Mouse (Mus musculus): ENCODE measurements around the gene Hsd17b2. TPM values are rescaled to one million over a fixed set of nuclear protein-coding genes. Genes with fewer than 3 reads are reported as not detected.
A peak's percentile ranks its signal among the peaks of the same experiment; 100 is the strongest.

Gene Hsd17b2
- total RNA-seq (2022) = not detected

- no peak for DNase-seq (ENCODE audit: low spot score in 2 of 2)
These were observed at the start of gene Hsd17b2 for GRCm38 (mm10) chr8:117701859-117702258. Gene Hsd17b2 (plus strand): TSS chr8:117701904.

GRCm38 (mm10) chr8:117652318-117652717 is 49.4 kb upstream of the Hsd17b2 start:
- DNase-seq (ENCODE audit: low spot score in 2 of 2) = no peak

- no peak for DNase-seq (ENCODE audit: low spot score in 2 of 2)
These were observed 42.7 kb upstream of the Hsd17b2 start for GRCm38 (mm10) chr8:117658990-117659389.

GRCm38 (mm10) chr8:117660358-117661031 is 41.2 kb upstream of the Hsd17b2 start:
- DNase-seq (ENCODE audit: low spot score in 2 of 2) = no peak

- DNase-seq (ENCODE audit: low spot score in 2 of 2) = no peak
These were observed 34.2 kb upstream of the Hsd17b2 start for GRCm38 (mm10) chr8:117667349-117668124.

- DNase-seq (ENCODE audit: low spot score in 2 of 2) = no peak
These were observed 31.2 kb upstream of the Hsd17b2 start for GRCm38 (mm10) chr8:117670461-117670860.

GRCm38 (mm10) chr8:117672558-117672957 is 29.1 kb upstream of the Hsd17b2 start:
- DNase-seq (ENCODE audit: low spot score in 2 of 2) = no peak

GRCm38 (mm10) chr8:117673430-117673830 is 28.3 kb upstream of the Hsd17b2 start, which contains the start of gene Sdr42e1:
Gene Sdr42e1 (minus strand): TSS chr8:117673689.
- peak in 1 of 2 experiments; percentile 4 for DNase-seq (ENCODE audit: low spot score in 2 of 2)

- DNase-seq (ENCODE audit: low spot score in 2 of 2) = no peak
These were observed 26.5 kb upstream of the Hsd17b2 start for GRCm38 (mm10) chr8:117675171-117675570.

GRCm38 (mm10) chr8:117676460-117676859 is 25.2 kb upstream of the Hsd17b2 start:
- DNase-seq (ENCODE audit: low spot score in 2 of 2) = no peak

GRCm38 (mm10) chr8:117677011-117677410 is 24.7 kb upstream of the Hsd17b2 start:
- DNase-seq (ENCODE audit: low spot score in 2 of 2) = no peak

- no peak for DNase-seq (ENCODE audit: low spot score in 2 of 2)
These were observed 23.1 kb upstream of the Hsd17b2 start for GRCm38 (mm10) chr8:117678650-117679049.

GRCm38 (mm10) chr8:117683925-117684472 is 17.7 kb upstream of the Hsd17b2 start:
- no peak for DNase-seq (ENCODE audit: low spot score in 2 of 2)

- DNase-seq (ENCODE audit: low spot score in 2 of 2) = no peak
These were observed 17.2 kb upstream of the Hsd17b2 start for GRCm38 (mm10) chr8:117684504-117684903.

- no peak for DNase-seq (ENCODE audit: low spot score in 2 of 2)
These were observed 13.8 kb upstream of the Hsd17b2 start for GRCm38 (mm10) chr8:117687890-117688289.

GRCm38 (mm10) chr8:117692131-117692530 is 9.6 kb upstream of the Hsd17b2 start:
- no peak for DNase-seq (ENCODE audit: low spot score in 2 of 2)

GRCm38 (mm10) chr8:117695636-117696035 is 6.1 kb upstream of the Hsd17b2 start:
- DNase-seq (ENCODE audit: low spot score in 2 of 2) = no peak

GRCm38 (mm10) chr8:117697248-117697647 is 4.5 kb upstream of the Hsd17b2 start:
- no peak for DNase-seq (ENCODE audit: low spot score in 2 of 2)

- DNase-seq (ENCODE audit: low spot score in 2 of 2) = no peak
These were observed 1.0 kb upstream of the Hsd17b2 start for GRCm38 (mm10) chr8:117700699-117701098.

- DNase-seq (ENCODE audit: low spot score in 2 of 2) = no peak
These were observed 458 bp upstream of the Hsd17b2 start for GRCm38 (mm10) chr8:117701246-117701645.

- no peak for DNase-seq (ENCODE audit: low spot score in 2 of 2)
These were observed 997 bp downstream of the Hsd17b2 start for GRCm38 (mm10) chr8:117702701-117703100.

GRCm38 (mm10) chr8:117706141-117706540 is 4.4 kb downstream of the Hsd17b2 start:
- DNase-seq (ENCODE audit: low spot score in 2 of 2) = no peak

Measured in gastrocnemius, adult 8-10 months (tissue).